Mouse (Mus musculus) T-helper 2 cell (primary cell): ENCODE results near the gene BC017158.

Source experiments
- in situ Hi-C: fragments of 300-600 bp; cut with MboI, MseI; formaldehyde crosslinking; loops from one replicate; pipeline ENCODE4 v1.15.1; 2025; ENCODE audit warnings: high pct_unique_total_duplicates

The BC017158 gene

DNA sequence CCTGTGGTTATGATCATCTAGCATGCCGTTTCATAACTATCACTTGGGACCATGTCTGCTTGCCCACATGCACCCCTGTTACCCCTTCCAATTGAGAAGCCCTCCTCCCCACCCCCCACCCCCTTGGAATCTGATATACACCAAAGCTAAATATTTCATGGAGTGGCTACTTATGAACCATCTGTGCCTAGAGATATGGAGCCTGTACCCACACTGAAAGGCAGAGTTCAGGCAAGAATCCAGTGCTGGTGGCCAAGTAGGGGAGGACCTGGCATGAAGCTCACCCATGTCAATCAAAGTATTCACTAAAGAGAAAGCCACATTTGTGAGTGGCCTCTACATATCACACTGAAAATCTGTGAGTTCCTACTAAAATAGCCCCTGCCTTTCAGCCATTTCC, 11.8 kb upstream of the BC017158 start:
- in situ Hi-C loops: no loop called here

DNA sequence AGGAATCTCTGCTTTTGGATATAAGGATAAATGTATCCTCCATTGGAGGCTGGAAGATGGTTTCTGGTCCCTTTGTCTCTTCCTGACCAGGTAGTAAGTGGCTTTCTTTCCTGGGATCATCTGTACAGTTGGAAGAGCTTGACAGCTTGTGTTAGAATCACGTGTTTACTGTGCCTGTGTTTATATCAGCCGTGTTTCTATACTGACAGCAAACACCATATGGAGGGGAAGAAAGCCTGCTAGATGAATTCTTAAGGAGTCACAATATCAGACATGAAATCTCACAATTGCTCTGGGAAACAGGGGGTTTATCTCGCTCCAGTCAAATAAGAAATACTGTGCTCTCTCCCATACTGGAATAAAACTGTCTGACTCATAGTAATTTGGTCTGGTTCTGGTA, 11.2 kb upstream of the BC017158 start:
- in situ Hi-C loops: no loop called here

DNA sequence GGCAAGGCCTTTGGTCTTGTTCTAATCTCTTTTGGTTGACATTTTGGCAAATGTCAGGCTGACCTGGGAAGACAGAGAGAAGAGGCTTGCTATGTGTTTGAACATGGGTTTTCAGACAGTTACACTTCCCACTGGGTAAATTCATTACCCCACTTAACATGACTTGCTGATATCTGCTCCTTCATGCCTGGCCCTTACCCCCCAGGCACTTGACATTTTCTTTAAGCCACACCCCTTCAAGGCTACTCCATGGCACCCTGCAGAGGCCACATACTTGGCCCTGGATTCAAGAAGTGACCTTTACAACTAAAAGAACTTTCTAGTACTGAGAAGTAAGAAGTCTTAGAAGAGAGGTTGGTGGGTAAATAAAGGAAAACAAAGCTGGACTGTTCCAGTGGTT, 9.9 kb upstream of the BC017158 start:
- in situ Hi-C loops: no loop called here

DNA sequence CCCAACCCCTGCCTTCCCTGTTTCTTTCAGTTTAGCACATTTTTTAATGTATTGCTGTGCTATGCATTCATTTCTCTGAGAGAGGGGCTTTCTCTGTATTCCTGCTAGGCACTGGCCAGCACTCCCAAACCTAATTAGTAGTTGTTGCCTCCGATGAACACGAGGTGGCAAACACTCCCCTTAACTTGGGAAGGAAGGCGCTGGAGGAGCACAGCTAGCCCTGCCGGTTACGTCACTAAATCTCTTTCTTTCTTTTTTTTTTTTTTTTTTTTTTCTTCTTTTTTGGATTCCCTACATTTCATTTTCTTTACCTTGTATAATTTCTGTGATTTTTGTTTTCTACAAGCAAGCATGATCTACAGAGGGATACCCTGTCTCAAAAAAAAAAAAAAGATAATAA, 6.9 kb upstream of the BC017158 start:
- in situ Hi-C loops: no loop called here

DNA sequence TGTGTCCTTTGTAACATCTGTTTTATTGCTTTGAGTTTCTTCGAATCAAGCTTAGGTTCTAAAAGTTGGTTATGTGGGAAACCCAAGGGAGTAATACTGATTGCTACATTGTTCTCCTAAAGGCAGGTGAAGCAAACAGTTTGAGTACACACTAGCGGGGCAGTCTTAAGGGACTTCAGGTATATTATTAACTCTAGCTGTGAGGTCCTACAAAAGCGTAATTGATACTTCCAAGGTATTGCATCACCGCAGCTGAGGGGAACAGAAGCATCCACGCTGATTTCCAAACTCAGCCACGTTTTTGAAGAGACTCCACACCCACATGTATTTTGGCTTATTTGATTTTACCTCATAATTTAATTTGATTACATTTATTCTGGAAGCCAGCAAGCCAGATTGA, 6.2 kb upstream of the BC017158 start:
- in situ Hi-C loops: no loop called here

DNA sequence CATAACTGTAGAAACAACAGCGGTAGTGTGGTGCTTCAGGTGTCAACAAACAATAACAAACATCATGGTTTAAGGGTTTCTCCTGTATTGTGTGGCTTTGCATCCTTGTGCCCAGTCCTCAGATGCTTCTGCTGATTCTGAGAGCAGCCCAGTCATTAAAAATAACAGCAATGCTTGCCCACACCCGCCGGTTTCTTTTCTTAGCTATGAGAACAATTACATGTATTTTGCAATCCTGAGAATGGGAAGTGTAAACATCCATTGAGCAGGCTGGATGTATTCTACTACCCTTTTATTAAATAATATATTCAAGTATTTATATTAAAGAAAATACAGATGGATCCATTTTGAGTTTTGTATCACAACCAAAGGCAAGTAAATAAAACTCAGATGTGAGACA, 4.2 kb upstream of the BC017158 start:
- in situ Hi-C loops: no loop called here

DNA sequence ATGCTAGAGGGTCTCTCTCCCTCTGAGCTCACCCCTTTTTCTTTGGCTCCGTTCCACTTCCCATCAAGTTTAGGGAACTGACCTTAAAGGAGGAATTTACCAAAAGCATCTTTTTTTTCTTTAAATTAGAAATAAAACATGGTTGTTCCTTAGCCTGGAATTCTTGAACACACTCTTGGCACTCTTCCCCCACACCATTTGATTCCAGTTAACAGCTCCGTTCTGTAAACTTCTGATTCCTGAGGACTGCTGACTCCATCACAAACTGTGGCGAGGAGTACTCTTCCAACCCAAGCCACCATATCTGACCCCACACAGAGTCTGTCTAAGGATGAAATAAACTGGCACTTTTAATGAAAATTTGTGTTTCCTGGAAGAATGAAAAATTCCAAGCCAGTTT, 3.0 kb upstream of the BC017158 start:
- in situ Hi-C loops: no loop called here

DNA sequence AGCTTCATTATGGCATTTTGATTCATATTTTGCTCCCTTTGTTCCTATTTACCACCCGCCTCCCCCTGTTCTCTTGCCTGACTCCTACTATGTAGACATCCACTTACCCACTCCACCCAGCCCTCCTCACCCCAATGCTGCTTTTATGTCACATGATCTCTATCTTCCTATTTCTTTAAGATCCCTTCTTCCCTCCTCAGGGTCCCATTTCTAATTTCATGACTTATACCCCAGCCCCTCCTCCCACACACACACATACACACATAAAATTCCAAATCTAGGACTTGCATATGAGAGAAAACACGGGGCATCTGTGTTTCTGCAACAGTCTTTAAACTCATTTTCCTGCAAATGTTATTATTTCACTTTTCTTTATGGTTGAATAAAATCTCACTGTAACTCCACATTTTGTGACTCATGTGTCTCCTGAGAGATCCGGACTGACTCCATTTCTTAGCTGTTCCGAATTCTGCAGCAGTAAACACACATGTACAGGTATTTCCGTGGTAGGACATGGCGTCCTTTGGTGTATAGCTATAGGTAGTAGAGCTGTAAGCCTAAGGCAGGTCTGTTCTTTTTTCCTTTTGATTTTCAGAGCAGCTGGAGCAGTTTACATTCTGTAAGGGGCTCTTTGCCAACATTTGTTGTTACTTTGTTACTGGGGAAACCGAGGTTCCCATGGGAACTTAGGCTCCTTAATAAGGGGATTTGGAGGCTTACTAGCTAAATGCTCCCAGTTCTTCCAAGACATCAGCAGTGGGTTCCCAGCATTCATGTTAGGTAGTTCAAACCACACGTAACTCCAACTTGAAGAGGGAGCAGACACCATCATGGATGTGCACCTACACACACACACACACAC, 742 bp upstream of the BC017158 start:
- in situ Hi-C loops: no loop called here

DNA sequence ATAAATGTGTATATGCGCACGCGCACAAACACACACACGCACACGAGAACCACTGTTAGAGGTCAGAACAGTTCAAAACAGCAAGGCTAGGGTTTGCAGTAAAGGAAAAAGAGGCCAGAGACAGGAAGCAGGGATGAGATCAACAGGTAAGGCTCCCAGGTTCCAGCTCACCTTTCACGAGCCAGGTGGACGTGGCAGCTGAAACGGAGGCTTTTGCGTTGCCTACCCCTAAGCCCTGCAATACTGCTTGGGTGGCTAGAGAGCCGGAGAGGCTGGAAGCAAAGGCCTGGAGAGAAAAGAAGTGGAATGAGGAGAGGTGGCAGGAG, 716 bp downstream of the BC017158 start:
- in situ Hi-C loops: no loop called here

DNA sequence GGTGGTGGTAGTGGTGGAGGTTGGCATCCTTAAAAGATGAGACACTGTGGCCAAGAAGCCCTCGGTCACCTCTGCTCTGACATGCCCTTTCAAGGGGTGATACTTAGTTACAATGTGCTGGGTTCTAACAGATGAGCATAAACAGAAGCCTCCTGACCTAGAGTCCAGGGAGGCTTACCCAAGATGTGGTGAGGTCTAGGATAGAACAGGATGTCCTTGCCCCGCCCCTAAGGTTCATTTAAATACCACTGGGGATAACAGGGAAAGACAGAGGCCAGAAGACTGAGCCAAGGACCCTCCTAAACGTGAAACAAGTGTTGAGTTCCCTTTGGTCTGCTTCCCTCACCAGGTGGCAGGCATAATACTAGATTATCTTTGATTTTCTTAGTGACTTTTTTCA, 1.5 kb downstream of the BC017158 start:
- in situ Hi-C loops: no loop called here

DNA sequence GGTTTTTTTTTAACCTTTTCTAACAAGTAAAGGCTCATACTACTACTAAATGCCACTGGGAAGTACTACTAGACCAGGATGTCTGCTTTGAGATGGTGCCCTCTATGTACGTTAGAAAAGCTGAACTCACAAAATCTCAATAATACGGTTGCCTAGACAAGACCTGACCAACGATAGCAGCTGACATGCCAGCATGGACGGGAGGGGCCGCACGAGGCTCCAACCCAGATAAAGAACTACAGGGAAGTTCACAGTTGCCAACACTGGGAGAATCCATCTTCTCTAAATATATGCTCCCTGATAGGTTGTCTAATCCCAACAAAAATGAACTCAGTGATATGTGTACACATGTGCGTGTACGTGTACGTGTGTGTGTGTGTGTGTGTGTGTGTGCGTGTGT, 3.2 kb downstream of the BC017158 start:
- in situ Hi-C loops: no loop called here

DNA sequence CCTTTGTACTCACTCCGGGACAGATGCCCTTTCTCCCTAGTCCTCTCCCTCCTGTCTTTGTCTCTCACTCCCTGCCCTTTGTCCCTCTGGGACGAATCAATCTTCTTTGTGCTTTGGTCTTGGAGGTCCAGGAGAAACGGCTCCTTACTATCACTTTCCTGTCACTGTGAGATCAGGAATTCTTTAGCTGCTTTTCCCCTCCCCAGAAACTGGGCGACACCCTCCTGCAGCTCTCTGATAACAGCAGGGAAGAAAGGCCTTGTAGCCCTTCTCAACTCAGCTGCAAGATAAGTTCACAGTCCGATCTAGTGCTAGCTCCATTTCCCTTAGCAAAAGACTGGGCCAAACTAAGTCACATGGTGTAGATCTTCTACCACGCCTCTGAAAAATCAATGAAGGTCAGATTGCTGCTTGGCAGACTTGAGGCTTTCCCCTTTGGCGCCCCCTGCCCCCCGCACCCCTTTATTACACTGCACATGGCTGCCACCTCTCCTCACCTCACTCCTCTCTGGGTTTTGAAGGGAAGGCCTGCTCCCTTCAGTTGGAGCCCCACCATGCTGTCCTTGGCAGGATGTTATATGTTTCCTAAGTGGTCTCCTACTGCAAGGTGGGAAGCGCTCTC, 8.9 kb downstream of the BC017158 start:
- in situ Hi-C loops: no loop called here

DNA sequence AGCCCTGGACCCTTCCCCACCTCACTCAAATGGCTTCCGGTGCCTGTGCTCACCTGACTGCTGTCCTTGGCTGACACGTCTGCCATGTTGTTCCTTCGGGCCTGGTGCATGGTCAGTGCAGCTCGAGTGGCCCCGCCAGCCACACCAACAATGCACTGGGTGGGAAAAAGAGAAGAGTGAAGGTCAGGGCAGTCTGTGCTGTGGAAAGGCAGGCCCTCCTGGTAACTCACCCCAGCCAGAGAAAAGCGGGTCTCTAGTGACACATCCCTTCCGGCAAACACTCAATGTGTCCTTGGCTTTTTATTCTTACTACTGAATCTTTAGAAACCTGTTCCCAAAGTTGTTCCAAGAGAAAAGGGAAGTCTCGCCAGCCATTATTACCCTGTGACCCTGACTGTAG, 12.9 kb downstream of the BC017158 start:
- in situ Hi-C loops: no loop called here

DNA sequence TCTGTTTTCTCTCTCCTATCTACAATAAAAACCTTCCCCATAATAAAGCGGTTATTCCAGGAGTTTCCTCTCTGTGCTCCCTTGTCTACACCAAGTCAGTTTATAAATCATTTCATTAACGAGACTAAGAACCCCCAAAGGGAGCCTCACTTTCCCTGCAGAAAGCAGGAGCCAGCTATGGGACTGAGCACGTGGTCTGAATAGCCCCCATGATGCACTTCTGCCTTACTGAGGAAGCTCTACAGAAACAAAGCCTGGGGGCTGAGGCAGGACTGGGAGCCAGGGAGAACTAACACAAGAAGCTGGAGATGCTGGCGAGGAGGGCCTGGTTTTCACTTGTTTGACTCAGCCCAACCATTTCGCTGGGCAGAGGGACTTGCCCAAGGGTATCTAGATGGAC, 13.9 kb downstream of the BC017158 start:
- in situ Hi-C loops: no loop called here

DNA sequence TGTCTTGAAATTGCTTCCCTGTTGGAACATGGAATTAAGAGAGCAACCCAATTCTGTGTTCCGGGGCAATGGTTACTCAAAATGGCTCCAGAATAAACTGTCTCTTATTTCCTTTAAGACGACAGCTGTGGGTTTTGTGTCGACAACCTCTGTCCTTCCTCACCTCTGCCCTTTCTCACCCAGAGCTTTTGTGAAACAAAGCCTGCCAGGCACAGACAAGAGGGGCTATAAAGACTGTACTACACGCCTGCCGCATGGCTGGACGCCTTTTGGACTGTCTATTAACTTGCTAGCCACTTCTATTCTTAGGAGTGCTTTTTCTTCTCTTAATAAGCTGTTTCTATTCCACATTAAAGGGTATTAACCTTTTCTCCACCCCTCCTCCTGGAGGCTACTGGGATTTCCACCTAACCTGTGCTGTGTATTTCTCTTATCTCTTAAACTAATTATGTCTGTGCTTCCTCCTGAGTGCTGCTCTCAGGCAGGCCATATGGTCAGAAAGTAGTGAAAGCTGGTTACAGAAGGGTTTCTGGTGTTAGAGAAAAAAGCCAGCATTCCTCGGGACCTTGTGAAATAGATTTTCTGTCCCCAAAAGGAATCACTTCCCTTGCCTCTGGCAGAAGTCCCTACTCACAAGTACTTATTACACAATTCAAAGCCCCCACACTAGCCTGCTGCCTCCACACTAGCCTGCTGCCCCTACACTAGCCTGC, 15.3 kb downstream of the BC017158 start:
- in situ Hi-C loops: no loop called here

DNA sequence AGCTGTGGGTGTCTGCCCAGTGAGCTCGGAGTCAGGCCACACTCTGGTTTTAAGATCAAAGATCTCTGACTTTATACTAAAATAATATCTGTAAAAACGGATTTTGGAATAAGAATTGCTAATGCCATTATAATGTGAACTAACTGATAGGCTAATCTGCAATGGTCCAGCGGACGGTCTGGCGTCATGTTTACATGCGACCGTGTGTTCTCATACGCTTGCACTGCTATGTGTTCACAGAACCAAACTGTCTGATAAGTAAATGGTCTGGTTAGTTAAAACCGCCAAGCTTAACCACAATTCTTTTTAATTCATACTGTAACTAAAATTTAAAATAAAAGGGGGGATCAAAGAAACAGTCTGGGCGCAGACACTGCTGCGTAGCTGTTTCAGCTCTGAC, 16.2 kb downstream of the BC017158 start:
- in situ Hi-C loops: no loop called here

DNA sequence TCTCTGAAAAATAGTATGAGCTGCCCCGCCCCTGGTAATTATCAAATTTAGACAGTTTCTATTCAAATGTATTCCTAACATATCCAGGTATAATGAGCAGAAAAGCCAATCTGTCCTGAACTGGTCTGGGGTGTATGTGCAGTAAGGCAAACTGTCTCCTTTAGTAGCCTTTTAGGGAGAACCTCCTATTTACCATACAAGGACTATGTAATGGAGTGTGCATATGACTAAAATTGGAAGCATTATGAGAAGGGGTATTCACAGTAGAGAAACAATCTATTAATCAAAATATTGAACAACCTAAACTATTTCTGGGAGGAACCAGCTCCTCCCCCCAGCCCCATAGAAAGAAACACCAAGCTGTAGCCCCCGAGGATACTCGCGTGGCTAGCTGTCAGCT, 18.2 kb downstream of the BC017158 start:
- in situ Hi-C loops: no loop called here

DNA sequence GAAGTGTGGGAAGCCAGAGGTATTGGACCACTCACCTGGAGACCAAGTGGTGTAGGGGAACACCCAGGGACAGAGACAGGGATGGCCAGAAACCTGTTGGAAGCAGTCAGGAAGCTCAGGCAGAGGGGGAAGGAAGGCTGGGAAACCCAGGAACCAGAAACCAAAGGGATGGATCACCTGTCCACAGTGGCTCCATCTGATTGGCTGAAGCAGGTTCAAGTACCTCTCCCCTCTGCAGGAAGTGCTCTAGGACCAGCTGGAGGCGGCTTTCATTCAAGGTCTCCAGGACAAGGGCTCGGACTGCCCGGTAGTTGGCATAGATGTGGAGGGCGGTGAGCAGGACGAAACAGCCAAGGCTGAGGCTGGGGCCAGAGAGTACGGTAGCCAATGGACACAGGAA, 21.9 kb downstream of the BC017158 start:
- in situ Hi-C loops: no loop called here

DNA sequence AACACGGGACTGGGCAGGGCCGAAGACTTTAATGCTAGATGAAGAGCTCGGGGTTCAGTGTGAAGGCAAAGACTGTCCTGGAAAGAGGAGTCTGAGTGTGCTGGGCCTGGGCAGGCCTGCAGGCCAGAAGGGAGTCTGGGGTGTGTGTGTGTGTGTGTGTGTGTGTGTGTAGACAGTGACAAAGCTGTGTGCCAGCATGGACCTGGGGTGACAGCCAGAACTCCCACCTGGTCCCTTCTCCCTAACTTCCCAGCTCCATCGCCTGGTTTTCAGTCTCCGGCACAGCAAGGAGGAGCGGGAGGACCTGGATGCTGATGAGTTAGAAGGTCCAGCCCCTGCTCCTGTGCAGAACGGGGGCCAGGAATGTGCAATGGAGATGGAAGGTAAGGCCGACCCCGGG, 26.5 kb downstream of the BC017158 start:
- in situ Hi-C loops: loop anchor here (5.0 kb wide), 1 partner anchor 56 kb away; no protein-coding TSS in a partner anchor

DNA sequence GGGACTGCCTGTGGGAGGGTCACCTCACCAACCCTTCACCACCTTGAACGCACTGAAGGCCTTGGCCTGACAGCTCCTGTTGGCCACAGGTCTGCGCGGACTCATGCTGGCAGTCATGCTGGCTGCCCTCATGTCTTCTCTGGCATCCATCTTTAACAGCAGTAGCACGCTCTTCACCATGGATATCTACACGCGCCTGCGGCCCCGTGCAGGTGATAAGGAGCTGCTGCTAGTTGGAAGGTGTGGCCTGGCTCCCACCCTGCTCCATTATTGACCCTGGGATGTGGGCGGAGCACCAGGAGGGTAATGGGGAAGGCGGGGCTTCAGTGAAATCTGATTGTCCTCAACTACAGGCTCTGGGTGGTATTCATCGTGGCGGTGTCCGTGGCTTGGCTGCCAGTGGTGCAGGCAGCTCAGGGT, 27.5 kb downstream of the BC017158 start:
- in situ Hi-C loops: loop anchor here (5.0 kb wide), 1 partner anchor 57 kb away; no protein-coding TSS in a partner anchor

DNA sequence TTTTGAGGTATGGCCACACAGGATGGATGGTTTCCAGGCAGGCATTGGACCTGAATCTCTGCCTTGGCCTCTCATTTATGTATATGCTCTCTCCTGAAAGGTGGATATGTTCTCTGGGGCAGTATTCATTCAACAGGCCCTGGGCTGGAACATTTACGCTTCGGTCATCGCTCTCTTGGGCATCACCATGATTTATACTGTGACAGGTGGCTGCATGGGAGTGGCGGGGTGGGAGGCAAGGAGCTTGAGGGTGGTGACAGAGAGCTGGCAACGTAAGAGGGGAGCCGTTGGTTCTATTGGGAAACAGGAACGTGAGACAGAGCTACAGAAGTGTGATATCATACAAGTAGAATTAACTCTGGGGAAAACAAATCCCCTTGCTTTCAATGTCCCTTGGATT, 30.2 kb downstream of the BC017158 start:
- in situ Hi-C loops: no loop called here

DNA sequence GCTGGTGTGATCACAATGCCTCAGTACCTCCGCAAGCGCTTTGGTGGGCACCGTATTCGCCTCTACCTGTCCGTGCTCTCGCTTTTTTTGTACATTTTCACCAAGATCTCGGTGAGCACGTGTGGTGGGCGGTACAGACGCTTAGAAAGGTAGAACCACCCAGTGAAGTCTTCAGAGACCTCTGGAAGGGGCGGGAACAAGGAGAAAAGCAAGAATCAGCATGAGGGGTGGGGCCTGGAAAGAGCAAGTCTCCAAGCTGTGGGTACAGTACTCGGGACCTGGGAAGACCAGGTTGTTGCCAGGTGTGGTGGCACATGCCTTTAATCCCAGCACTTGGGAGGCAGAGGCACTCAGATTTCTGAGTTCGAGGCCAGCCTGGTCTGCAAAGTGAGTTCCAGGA, 30.6 kb downstream of the BC017158 start:
- in situ Hi-C loops: no loop called here

DNA sequence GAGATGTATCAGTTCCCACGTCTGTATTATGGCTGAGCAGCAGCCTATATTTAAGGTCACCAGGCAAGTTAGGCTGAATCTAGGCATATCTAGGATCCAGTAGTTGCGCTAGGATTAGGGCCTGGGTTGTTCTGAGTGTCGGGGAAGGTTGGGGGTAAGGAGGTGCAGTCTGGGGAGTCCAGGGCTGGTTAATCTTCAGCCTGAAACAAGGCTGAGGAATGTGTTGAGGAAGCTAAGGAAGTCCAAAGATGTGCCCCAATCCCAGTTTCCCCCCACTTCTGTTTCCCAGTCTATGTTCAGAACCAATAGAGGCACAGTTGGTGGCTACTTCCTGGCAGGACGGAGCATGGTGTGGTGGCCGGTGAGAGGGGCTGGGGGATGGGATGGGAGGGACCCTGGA, 31.9 kb downstream of the BC017158 start:
- in situ Hi-C loops: no loop called here
